Mouse (Mus musculus) forebrain, embryonic 15.5 days (tissue): ENCODE measurements around the gene Ube2v1. TPM values are rescaled to one million over a fixed set of nuclear protein-coding genes. Genes with fewer than 3 reads are reported as not detected.

ENCODE experiments used
- ATAC-seq: fragments of 200-750 bp; cut with Nextera tagmentation; replicated peaks from 2 replicates; pipeline ENCODE4 v1.8.0; 2017; ENCODE audit warnings: mild to moderate bottlenecking, moderate TSS enrichment, moderate library complexity
- H3K27ac ChIP-seq: fragments of 300-500 bp; sonication (generic); replicated peaks from 2 replicates; pipeline ENCODE4 v1.5.1; 2015; ENCODE audit warnings: mild to moderate bottlenecking, inconsistent platforms
- H3K27me3 ChIP-seq: fragments of 300-500 bp; sonication (generic); 2 replicates; pipeline ENCODE4 v1.6.1; 2015; ENCODE audit warnings: inconsistent platforms
- H3K36me3 ChIP-seq: fragments of 300-500 bp; sonication (generic); 2 replicates; pipeline ENCODE4 v1.6.1; 2015; ENCODE audit warnings: mild to moderate bottlenecking, inconsistent platforms
- H3K4me1 ChIP-seq: fragments of 300-500 bp; sonication (generic); 2 replicates; pipeline ENCODE4 v1.6.1; 2015; ENCODE audit warnings: inconsistent platforms
- H3K4me2 ChIP-seq: fragments of 300-500 bp; sonication (generic); replicated peaks from 2 replicates; pipeline ENCODE4 v1.6.1; 2015; ENCODE audit warnings: mild to moderate bottlenecking, inconsistent platforms
- H3K4me3 ChIP-seq: fragments of 300-500 bp; sonication (generic); 2 replicates; pipeline ENCODE4 v1.5.1; 2015; ENCODE audit warnings: mild to moderate bottlenecking, inconsistent platforms
- H3K9ac ChIP-seq: fragments of 300-500 bp; sonication (generic); replicated peaks from 2 replicates; pipeline ENCODE4 v1.6.1; 2015; ENCODE audit warnings: mild to moderate bottlenecking, inconsistent platforms
- H3K9me3 ChIP-seq: fragments of 300-500 bp; sonication (generic); 2 replicates; pipeline ENCODE4 v1.6.1; 2016; ENCODE audit warnings: inconsistent platforms
- WGBS: fragments of 180-500 bp; shearing (Covaris S2); methylation state at CpG from one replicate; pipeline ENCODE4 v1.1.7; 2015; ENCODE audit warnings: mixed read lengths; 5-methylcytosine and 5-hydroxymethylcytosine counted together
- microRNA-seq: library from miRNA; unstranded; fragments of <30 nt; microRNA quantifications from one replicate; pipeline ENCODE4, GENCODE M21; 2016
- polyA plus RNA-seq: library from polyadenylated mRNA; unstranded; fragments of >200 nt; fragmentation: Nextera tagmentation; extraction: Ambion mirVana; gene quantifications from 2 replicates; pipeline ENCODE4 v1.2.1, GENCODE M21; 2015

The Ube2v1 gene
- polyA plus RNA-seq, 1 experiment from 2014 or later: 267 TPM

DNA sequence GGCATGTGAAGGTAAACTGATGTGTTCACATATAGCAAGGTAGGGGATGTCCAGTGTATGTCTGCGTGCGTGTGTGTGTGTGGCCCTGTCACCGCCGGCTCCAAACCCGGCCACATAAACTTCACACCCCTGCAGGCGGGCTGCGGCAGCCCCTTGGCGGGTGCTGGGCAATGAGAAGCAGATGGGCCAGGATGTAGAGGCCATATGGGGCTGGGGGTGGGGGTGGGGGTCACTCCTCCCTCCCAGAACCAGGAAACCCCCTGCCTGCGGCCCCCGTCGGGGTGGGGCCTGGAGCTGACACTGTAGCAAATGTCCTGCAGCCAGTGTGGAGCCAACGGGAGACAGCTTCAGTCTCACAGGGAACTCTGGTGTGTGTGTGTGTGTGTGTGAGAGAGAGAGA lies 68.2 kb downstream of the Ube2v1 start:
- Histone ChIP-seq H3K4me3 (no peak overlapping the region), H3K9me3 (no peaks in the 10 kb centered on the region), H3K4me1 (peaks cover 17% of the 10 kb centered on the region; the same call in 1 of the 2 replicates), H3K9ac (no peak overlapping the region), H3K36me3 (no peaks in the 10 kb centered on the region), H3K27me3 (peaks cover 9% of the 10 kb centered on the region; the same call in 1 of the 2 replicates), H3K27ac (no peak overlapping the region), H3K4me2 (no peak overlapping the region)
- 0 out of 2 replicates have a peak, but pooled peaks have one; percentile 36 for ATAC-seq
- WGBS: 50% methylated on average over 12 of the region's 12 CpGs

DNA sequence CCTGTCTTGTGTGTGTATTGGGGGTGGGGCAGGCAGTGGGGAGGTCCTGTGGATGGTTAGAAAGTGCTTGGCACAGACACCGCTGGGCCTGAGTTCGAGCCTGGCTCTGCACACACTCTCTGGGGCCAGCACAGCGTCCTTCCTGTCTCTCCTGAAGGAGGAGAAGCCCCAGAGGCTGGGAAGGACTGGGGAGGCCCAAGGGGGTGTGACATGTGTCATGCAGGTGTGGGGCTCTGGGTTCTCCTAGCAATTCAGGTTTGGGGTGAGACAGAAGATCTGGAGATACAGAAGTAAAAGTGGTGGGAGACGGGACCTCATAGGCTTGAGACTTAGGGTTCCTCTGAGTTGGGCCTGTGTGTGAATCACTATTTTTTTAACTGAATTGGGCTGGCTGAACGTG lies 68.9 kb downstream of the Ube2v1 start:
- ATAC-seq: no peak
- Histone ChIP-seq H3K9me3 (no peaks in the 10 kb centered on the region), H3K4me3 (no peak overlapping the region), H3K36me3 (no peaks in the 10 kb centered on the region), H3K4me1 (peaks cover 19% of the 10 kb centered on the region; the same call in 1 of the 2 replicates), H3K27me3 (peaks cover 9% of the 10 kb centered on the region; the same call in 1 of the 2 replicates), H3K4me2 (no peak overlapping the region), H3K27ac (no peak overlapping the region), H3K9ac (no peak overlapping the region)
- 75% methylated on average over 5 of the region's 5 CpGs for WGBS

DNA sequence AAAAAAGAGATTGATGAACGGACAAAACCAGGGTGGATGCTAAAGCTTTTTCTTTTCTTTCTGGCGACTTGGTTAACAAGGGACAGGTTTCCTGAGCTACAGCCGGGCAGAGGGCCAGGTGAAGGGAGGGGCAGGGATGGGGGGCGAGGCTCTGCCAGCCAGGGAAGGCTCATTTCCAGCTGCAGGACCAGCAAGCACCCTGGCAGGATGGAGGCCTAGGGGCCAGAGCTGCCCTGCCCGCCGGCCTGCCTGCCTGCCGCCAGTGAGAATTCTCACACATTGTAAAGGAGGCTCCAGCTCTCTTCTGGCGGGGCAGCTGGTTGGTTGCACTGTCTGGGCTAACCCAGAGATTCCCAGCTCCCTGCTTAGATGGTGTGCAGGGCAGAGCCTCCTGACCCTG lies 69.8 kb downstream of the Ube2v1 start:
- no peak overlapping the region for H3K4me2 ChIP-seq
- WGBS: 15% methylated on average over 7 of the region's 8 CpGs
- 0 out of 2 replicates have a peak, but pooled peaks have one; percentile 27 for ATAC-seq
- H3K36me3 ChIP-seq: no peaks in the 10 kb centered on the region
- no peaks in the 10 kb centered on the region for H3K9me3 ChIP-seq
- H3K9ac ChIP-seq: no peak overlapping the region
- peaks cover 19% of the 10 kb centered on the region; the same call in 1 of the 2 replicates for H3K4me1 ChIP-seq
- H3K27ac ChIP-seq: no peak overlapping the region
- H3K27me3 ChIP-seq: peaks cover 9% of the 10 kb centered on the region; the same call in 1 of the 2 replicates
- no peak overlapping the region for H3K4me3 ChIP-seq

DNA sequence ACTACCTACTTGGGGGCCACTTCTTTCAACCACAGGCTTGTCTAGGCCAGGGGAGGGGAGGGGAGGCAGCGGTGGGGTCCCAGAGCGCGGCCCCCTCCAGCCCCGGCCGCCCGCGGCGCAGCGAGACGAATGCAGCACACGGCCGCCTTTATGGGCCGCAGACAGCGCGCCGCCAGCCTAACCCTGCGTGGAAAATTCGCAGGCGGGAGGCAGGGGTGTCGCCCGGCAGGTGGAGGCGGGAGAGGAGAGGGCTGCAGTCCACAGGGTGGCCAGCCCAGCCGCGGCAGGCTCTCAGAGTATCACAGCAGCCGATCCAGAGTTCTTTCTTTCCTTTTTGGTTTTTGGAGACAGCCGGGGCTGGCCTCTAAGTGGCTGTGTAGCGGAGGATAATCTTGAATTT lies 72.5 kb downstream of the Ube2v1 start:
- H3K4me3 ChIP-seq: peak overlapping the region; percentile 21; the same call in 1 of the 2 replicates
- H3K36me3 ChIP-seq: no peaks in the 10 kb centered on the region
- ATAC-seq: no peak
- WGBS: 22% methylated on average over 27 of the region's 27 CpGs
- H3K27me3 ChIP-seq: peaks cover 9% of the 10 kb centered on the region; the same call in 1 of the 2 replicates
- no peak overlapping the region for H3K27ac ChIP-seq
- H3K4me2 ChIP-seq: peak overlapping the region; percentile 41
- 0 out of 2 replicates have a peak overlapping the region, but pooled peaks have one; percentile 26 for H3K9ac ChIP-seq
- H3K9me3 ChIP-seq: no peaks in the 10 kb centered on the region
- H3K4me1 ChIP-seq: peaks cover 19% of the 10 kb centered on the region; the same call in 1 of the 2 replicates

Small RNA genes lying within 50 kb of the gene (microRNA-seq; reads per million reads assigned to microRNA genes)
- gene Gm22355: not detected

Other genes starting within 250 kb of the Ube2v1 start
- gene Slc9a8, start 210.4 kb downstream of the Ube2v1 start, polyA plus RNA-seq: 20.4 and 23.1 TPM in 2 replicates
- 132 TPM in 2 replicates for gene Rnf114, start 139.4 kb downstream of the Ube2v1 start, polyA plus RNA-seq
- gene Spata2, start 139.2 kb downstream of the Ube2v1 start, polyA plus RNA-seq: 32.1 and 32.6 TPM in 2 replicates
- 2.1 and 2.7 TPM in 2 replicates for gene Snai1, start 93.9 kb downstream of the Ube2v1 start, polyA plus RNA-seq
- 8.6 and 12.3 TPM in 2 replicates for gene Gm20431, start 29.4 kb upstream of the Ube2v1 start, polyA plus RNA-seq
- 1.6 and 1.8 TPM in 2 replicates for gene Cebpb, start 56.8 kb upstream of the Ube2v1 start, polyA plus RNA-seq
- 30.1 and 31.5 TPM in 2 replicates for gene Tmem189, start 57.7 kb upstream of the Ube2v1 start, polyA plus RNA-seq